Mouse (Mus musculus): ENCODE measurements around the gene Aox4. TPM values are rescaled to one million over a fixed set of nuclear protein-coding genes. Genes with fewer than 3 reads are reported as not detected.

Aox4 gene
- polyA plus RNA-seq, 1 experiment = not detected

- Histone ChIP-seq H3K4me3 (ENCODE audit: insufficient read depth, low read length) (no peak overlapping the region), H3K4me1 (ENCODE audit: control insufficient read depth, insufficient read depth, low read length) (0 out of 2 replicates have a peak, but pooled peaks cover 5% of the 10 kb centered on the region), H3K27ac (ENCODE audit: insufficient read depth, low read depth, low read length) (no peak overlapping the region)
- no peak for TF ChIP-seq CTCF (IDR thresholded peaks at IDR 0.05; ENCODE audit: low read depth, low read length)
- no peak for TF ChIP-seq POLR2A (IDR thresholded peaks at IDR 0.05; ENCODE audit: borderline replicate concordance, low read depth, low read length)
Measured at GRCm38 (mm10) chr1:58307181-58307580, 97.0 kb downstream of the Aox4 start.

- no peak for TF ChIP-seq CTCF (IDR thresholded peaks at IDR 0.05; ENCODE audit: low read depth, low read length)
- TF ChIP-seq POLR2A (IDR thresholded peaks at IDR 0.05; ENCODE audit: borderline replicate concordance, low read depth, low read length) = no peak
- Histone ChIP-seq H3K27ac (ENCODE audit: insufficient read depth, low read depth, low read length) (no peak overlapping the region), H3K4me3 (ENCODE audit: insufficient read depth, low read length) (no peak overlapping the region), H3K4me1 (ENCODE audit: control insufficient read depth, insufficient read depth, low read length) (0 out of 2 replicates have a peak, but pooled peaks cover 5% of the 10 kb centered on the region)
Measured at GRCm38 (mm10) chr1:58308594-58308993, 98.4 kb downstream of the Aox4 start.

DNA sequence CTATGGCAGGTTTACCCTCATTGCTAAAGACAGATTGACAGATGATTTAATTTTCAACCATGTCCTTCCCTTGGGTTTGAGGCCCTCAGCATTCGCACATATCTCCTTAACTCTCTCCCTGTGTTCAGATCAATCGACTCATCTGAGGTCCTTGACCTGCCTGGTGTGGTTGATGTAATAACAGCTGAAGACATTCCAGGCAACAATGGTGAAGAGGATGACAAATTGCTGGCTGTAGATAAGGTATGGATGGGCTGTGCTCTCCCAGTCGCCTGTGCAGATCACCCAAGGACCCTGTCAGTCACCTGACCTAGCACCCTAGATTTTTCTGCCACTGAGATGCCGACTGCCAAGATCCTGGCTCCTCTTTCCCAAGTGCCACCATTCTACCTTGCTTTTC lies 99.7 kb downstream of the Aox4 start:
- Histone ChIP-seq H3K4me1 (ENCODE audit: control insufficient read depth, insufficient read depth, low read length) (0 out of 2 replicates have a peak, but pooled peaks cover 3% of the 10 kb centered on the region), H3K27ac (ENCODE audit: insufficient read depth, low read depth, low read length) (no peak overlapping the region), H3K4me3 (ENCODE audit: insufficient read depth, low read length) (no peak overlapping the region)
- TF ChIP-seq POLR2A (IDR thresholded peaks at IDR 0.05; ENCODE audit: borderline replicate concordance, low read depth, low read length) (no peak), CTCF (IDR thresholded peaks at IDR 0.05; ENCODE audit: low read depth, low read length) (no peak)

DNA sequence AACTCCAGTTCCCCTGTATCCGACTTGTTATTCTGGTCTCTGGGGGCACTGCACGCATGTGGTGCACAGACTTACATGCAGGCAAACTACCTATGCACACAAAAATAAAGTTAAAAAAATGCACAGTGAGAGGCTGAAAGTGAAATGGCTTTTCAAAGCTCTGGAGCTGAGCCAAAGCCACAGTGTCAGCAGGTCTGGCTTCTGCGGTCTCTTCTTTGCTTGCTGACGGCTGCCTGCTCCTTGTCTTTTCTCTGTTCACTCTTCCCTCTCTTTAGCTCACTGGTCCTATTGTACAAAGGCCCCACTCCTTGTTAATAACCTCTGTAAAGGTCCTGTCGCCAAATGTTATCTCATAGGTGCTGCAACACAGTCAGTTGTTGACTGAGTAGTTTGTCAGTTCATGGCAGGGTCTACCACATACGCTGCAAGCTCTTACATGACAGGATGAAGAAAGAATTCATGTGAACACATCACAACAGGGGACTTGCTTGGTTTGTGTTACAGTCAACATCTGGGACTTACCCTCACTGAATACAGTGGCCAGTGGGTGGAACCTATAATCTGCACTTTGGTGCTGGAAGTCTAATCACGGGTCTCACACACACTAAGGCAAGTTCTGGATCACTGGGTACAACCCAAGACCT lies 101.1 kb downstream of the Aox4 start:
- Histone ChIP-seq H3K27ac (ENCODE audit: insufficient read depth, low read depth, low read length) (no peak overlapping the region), H3K4me1 (ENCODE audit: control insufficient read depth, insufficient read depth, low read length) (peaks cover 14% of the 10 kb centered on the region), H3K4me3 (ENCODE audit: insufficient read depth, low read length) (no peak overlapping the region)
- TF ChIP-seq CTCF (IDR thresholded peaks at IDR 0.05; ENCODE audit: low read depth, low read length) = no peak
- TF ChIP-seq POLR2A (IDR thresholded peaks at IDR 0.05; ENCODE audit: borderline replicate concordance, low read depth, low read length) = no peak

GRCm38 (mm10) chr1:58313173-58313572 lies 103.0 kb downstream of the Aox4 start:
- peaks cover 14% of the 10 kb centered on the region for H3K4me1 ChIP-seq (ENCODE audit: control insufficient read depth, insufficient read depth, low read length)
- H3K4me3 ChIP-seq (ENCODE audit: insufficient read depth, low read length) = no peak overlapping the region
- H3K27ac ChIP-seq (ENCODE audit: insufficient read depth, low read depth, low read length) = no peak overlapping the region
- TF ChIP-seq POLR2A (IDR thresholded peaks at IDR 0.05; ENCODE audit: borderline replicate concordance, low read depth, low read length) = no peak
- TF ChIP-seq CTCF (IDR thresholded peaks at IDR 0.05; ENCODE audit: low read depth, low read length) = no peak

DNA sequence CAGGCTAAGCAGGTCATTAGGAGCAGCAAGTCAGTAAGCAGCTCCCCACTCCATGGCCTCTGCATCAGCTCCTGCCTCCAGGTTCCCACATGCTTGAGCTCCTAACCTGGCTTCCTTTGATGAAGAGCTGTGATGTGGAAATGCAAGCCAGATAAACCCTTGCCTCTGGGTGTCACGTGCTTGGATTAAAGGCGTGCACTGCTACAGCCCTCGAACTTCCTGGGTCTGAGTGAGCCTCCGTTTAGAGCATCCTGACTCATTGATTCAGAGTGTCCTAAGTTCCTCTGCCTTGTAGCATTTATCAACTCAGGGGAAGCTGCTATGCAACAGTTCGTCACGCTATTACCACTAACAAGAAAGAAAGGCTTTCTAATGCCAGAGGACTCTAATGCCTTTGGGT lies 105.3 kb downstream of the Aox4 start:
- no peak overlapping the region; the same call in 1 of the 2 replicates for H3K27ac ChIP-seq (ENCODE audit: insufficient read depth, low read depth, low read length)
- TF ChIP-seq POLR2A (IDR thresholded peaks at IDR 0.05; ENCODE audit: borderline replicate concordance, low read depth, low read length) (no peak), CTCF (IDR thresholded peaks at IDR 0.05; ENCODE audit: low read depth, low read length) (no peak)
- peaks cover 14% of the 10 kb centered on the region for H3K4me1 ChIP-seq (ENCODE audit: control insufficient read depth, insufficient read depth, low read length)
- no peak overlapping the region for H3K4me3 ChIP-seq (ENCODE audit: insufficient read depth, low read length)

Other genes with a start within 250 kb of the Aox4 start
- gene Sgo2a, start 214.4 kb upstream of the Aox4 start, polyA plus RNA-seq (2012; ENCODE audit: insufficient read depth, insufficient read length, missing spikeins) = 11.4 and 12.4 TPM in 2 replicates
- 16.9 and 22.2 TPM in 2 replicates for gene Kctd18, start 191.4 kb upstream of the Aox4 start, polyA plus RNA-seq (2012; ENCODE audit: insufficient read depth, insufficient read length, missing spikeins)
- gene Aox1, start 180.5 kb upstream of the Aox4 start, polyA plus RNA-seq (2012; ENCODE audit: insufficient read depth, insufficient read length, missing spikeins) = 0.82 and 1.1 TPM in 2 replicates
- gene Aox3, start 97.3 kb upstream of the Aox4 start, polyA plus RNA-seq (2012; ENCODE audit: insufficient read depth, insufficient read length, missing spikeins) = not detected in 2 replicates
- gene Aox2, start 67.9 kb downstream of the Aox4 start, polyA plus RNA-seq (2012; ENCODE audit: insufficient read depth, insufficient read length, missing spikeins) = 0.23 TPM in 1 of 2 replicates, not detected in the other
- 113 and 126 TPM in 2 replicates for gene Bzw1, start 182.5 kb downstream of the Aox4 start, polyA plus RNA-seq (2012; ENCODE audit: insufficient read depth, insufficient read length, missing spikeins)
- 270 and 287 TPM in 2 replicates for gene Clk1, start 213.7 kb downstream of the Aox4 start, polyA plus RNA-seq (2012; ENCODE audit: insufficient read depth, insufficient read length, missing spikeins)
- gene Nif3l1, start 234.8 kb downstream of the Aox4 start, polyA plus RNA-seq (2012; ENCODE audit: insufficient read depth, insufficient read length, missing spikeins) = 10.3 and 13.7 TPM in 2 replicates
- 23.8 and 33.3 TPM in 2 replicates for gene Ppil3, start 235.1 kb downstream of the Aox4 start, polyA plus RNA-seq (2012; ENCODE audit: insufficient read depth, insufficient read length, missing spikeins)